ENCODE assay signal across 22 mouse cellular contexts in genomic region chr1:138940407-138940806, GRCm38 (mm10). TPM values are rescaled to one million over a fixed set of nuclear protein-coding genes. Genes with fewer than 3 reads are reported as not detected.
DNase-seq lines count a peak whose midpoint lies in the region; ATAC-seq and TF ChIP-seq lines count a peak whose summit lies in the region.
"Had no signal": no experiment of that assay in that cellular context is flagged by ENCODE, and none has a peak within 500 bp of the region (broad histone marks: within the 10 kb centered on the region; RNA-seq: fewer than 3 reads in every experiment).

No protein-coding gene starts in this region.

- no peak for DNase-seq in liver, postnatal 0 days
- DNase-seq in liver, embryonic 11.5 days (ENCODE audit: low spot score) = no peak
- DNase-seq in midbrain, embryonic 11.5 days (ENCODE audit: low spot score, missing footprints) = peak; percentile 76
- no peak for DNase-seq in midbrain, postnatal 0 days (ENCODE audit: low spot score)
- no peak for DNase-seq in cerebellum, adult 11-12 months
- DNase-seq: adrenal gland, adult 8-10 months; adrenal gland, postnatal 14 days; cerebellum, adult 11 months; cerebellum, adult 2 months; cerebellum, adult 9-10 months; cerebellum, postnatal 10 days; cerebellum, postnatal 25 days had no signal

- no peaks in the 10 kb centered on the region for H3K36me3 ChIP-seq in liver, postnatal 0 days (replicated peaks; ENCODE audit: insufficient read depth, low read length)
- no peaks in the 10 kb centered on the region for H3K36me3 ChIP-seq in liver, embryonic 11.5 days (ENCODE audit: control insufficient read depth, insufficient read depth, low read length)
- no peaks in the 10 kb centered on the region for H3K36me3 ChIP-seq in midbrain, embryonic 11.5 days (ENCODE audit: control insufficient read depth, insufficient read depth, low read length)
- H3K36me3 ChIP-seq in midbrain, postnatal 0 days (ENCODE audit: insufficient read depth, low read length) = no peaks in the 10 kb centered on the region
- no peaks in the 10 kb centered on the region for H3K36me3 ChIP-seq in heart, embryonic 11.5 days (ENCODE audit: control insufficient read depth, insufficient read depth, low read length)
- H3K36me3 ChIP-seq: embryonic facial prominence, embryonic 10.5 days; embryonic facial prominence, embryonic 12.5 days; forebrain, embryonic 15.5 days; G1E had no signal

- no peak overlapping the region for H3K9ac ChIP-seq in liver, postnatal 0 days (replicated peaks)
- H3K9ac ChIP-seq in liver, embryonic 11.5 days (ENCODE audit: low read depth, low read length) = no peak overlapping the region
- no peak overlapping the region for H3K9ac ChIP-seq in midbrain, embryonic 11.5 days (ENCODE audit: low read length)
- H3K9ac ChIP-seq in midbrain, postnatal 0 days (replicated peaks; ENCODE audit: low read length, poor library complexity, severe bottlenecking) = no peak overlapping the region
- H3K9ac ChIP-seq in heart, embryonic 11.5 days (ENCODE audit: low read depth, low read length) = no peak overlapping the region
- H3K9ac ChIP-seq: embryonic facial prominence, embryonic 12.5 days; forebrain, embryonic 13.5 days; forebrain, embryonic 15.5 days had no signal

- no peak overlapping the region for H3K27ac ChIP-seq in liver, postnatal 0 days (ENCODE audit: low read depth)
- H3K27ac ChIP-seq in liver, embryonic 11.5 days (ENCODE audit: low read depth, low read length) = no peak overlapping the region
- H3K27ac ChIP-seq in midbrain, embryonic 11.5 days (ENCODE audit: low read depth, low read length) = no peak overlapping the region
- no peak overlapping the region for H3K27ac ChIP-seq in midbrain, postnatal 0 days (ENCODE audit: low read depth, low read length)
- H3K27ac ChIP-seq in heart, embryonic 11.5 days (ENCODE audit: low read depth, low read length) = no peak overlapping the region
- H3K27ac ChIP-seq: embryonic facial prominence, embryonic 10.5 days; embryonic facial prominence, embryonic 12.5 days; forebrain, embryonic 13.5 days; forebrain, embryonic 15.5 days had no signal

- H3K27me3 ChIP-seq in liver, postnatal 0 days (ENCODE audit: insufficient read depth, low read length) = no peaks in the 10 kb centered on the region
- H3K27me3 ChIP-seq in liver, embryonic 11.5 days (replicated peaks; ENCODE audit: control insufficient read depth, insufficient read depth, low read length) = no peaks in the 10 kb centered on the region
- H3K27me3 ChIP-seq in midbrain, embryonic 11.5 days (ENCODE audit: control insufficient read depth, insufficient read depth, low read length) = no peaks in the 10 kb centered on the region
- no peaks in the 10 kb centered on the region for H3K27me3 ChIP-seq in midbrain, postnatal 0 days (ENCODE audit: insufficient read depth, low read length)
- H3K27me3 ChIP-seq in heart, embryonic 11.5 days (ENCODE audit: control insufficient read depth, insufficient read depth, low read length) = no peaks in the 10 kb centered on the region
- H3K27me3 ChIP-seq: CH12.LX; embryonic facial prominence, embryonic 12.5 days; forebrain, embryonic 13.5 days; forebrain, embryonic 15.5 days; Patski had no signal

- no peaks in the 10 kb centered on the region for H3K4me1 ChIP-seq in liver, postnatal 0 days (ENCODE audit: insufficient read depth)
- no peaks in the 10 kb centered on the region for H3K4me1 ChIP-seq in liver, embryonic 11.5 days (replicated peaks; ENCODE audit: control insufficient read depth, insufficient read depth, low read length)
- no peaks in the 10 kb centered on the region for H3K4me1 ChIP-seq in midbrain, embryonic 11.5 days (ENCODE audit: control insufficient read depth, insufficient read depth, low read length)
- no peaks in the 10 kb centered on the region for H3K4me1 ChIP-seq in midbrain, postnatal 0 days (ENCODE audit: insufficient read depth, low read length)
- H3K4me1 ChIP-seq in heart, embryonic 11.5 days (ENCODE audit: control insufficient read depth, insufficient read depth, low read length) = no peaks in the 10 kb centered on the region
- H3K4me1 ChIP-seq: embryonic facial prominence, embryonic 10.5 days; embryonic facial prominence, embryonic 12.5 days; forebrain, embryonic 13.5 days; forebrain, embryonic 15.5 days had no signal

- TF ChIP-seq EP300 in liver, postnatal 0 days (IDR thresholded peaks at IDR 0.05; ENCODE audit: low read depth) = no peak

- H3K9me3 ChIP-seq in liver, postnatal 0 days (ENCODE audit: low read length) = no peaks in the 10 kb centered on the region
- H3K9me3 ChIP-seq in liver, embryonic 11.5 days (ENCODE audit: control insufficient read depth, low read length) = no peaks in the 10 kb centered on the region
- H3K9me3 ChIP-seq in midbrain, embryonic 11.5 days (ENCODE audit: control insufficient read depth, low read length) = no peaks in the 10 kb centered on the region
- no peaks in the 10 kb centered on the region for H3K9me3 ChIP-seq in midbrain, postnatal 0 days (ENCODE audit: low read length)
- H3K9me3 ChIP-seq in heart, embryonic 11.5 days (replicated peaks; ENCODE audit: control insufficient read depth, low read length) = no peaks in the 10 kb centered on the region
- H3K9me3 ChIP-seq: embryonic facial prominence, embryonic 10.5 days; embryonic facial prominence, embryonic 12.5 days; forebrain, embryonic 13.5 days; forebrain, embryonic 15.5 days; G1E had no signal

- 71% methylated on average over 8 of the region's 8 CpGs for WGBS in liver, postnatal 0 days (ENCODE audit: insufficient replicate concordance)
- 82% methylated on average over 8 of the region's 8 CpGs for WGBS in liver, embryonic 11.5 days
- WGBS in midbrain, embryonic 11.5 days = 90% methylated on average over 8 of the region's 8 CpGs
- 91% methylated on average over 8 of the region's 8 CpGs for WGBS in midbrain, postnatal 0 days
- WGBS in heart, embryonic 11.5 days (ENCODE audit: insufficient replicate concordance) = 82% methylated on average over 8 of the region's 8 CpGs

- no peak for TF ChIP-seq CTCF in liver, postnatal 0 days (IDR thresholded peaks at IDR 0.05; ENCODE audit: low read depth)
- TF ChIP-seq CTCF in midbrain, postnatal 0 days (IDR thresholded peaks at IDR 0.05) = no peak

- H3K4me3 ChIP-seq in liver, postnatal 0 days (ENCODE audit: low read depth, low read length) = no peak overlapping the region
- H3K4me3 ChIP-seq in liver, embryonic 11.5 days (ENCODE audit: low read depth, low read length) = no peak overlapping the region
- H3K4me3 ChIP-seq in midbrain, embryonic 11.5 days (ENCODE audit: low read depth, low read length) = no peak overlapping the region
- H3K4me3 ChIP-seq in midbrain, postnatal 0 days (ENCODE audit: low read depth, low read length) = no peak overlapping the region
- H3K4me3 ChIP-seq in heart, embryonic 11.5 days (ENCODE audit: low read depth, low read length) = no peak overlapping the region
- H3K4me3 ChIP-seq: embryonic facial prominence, embryonic 10.5 days; embryonic facial prominence, embryonic 12.5 days; forebrain, embryonic 13.5 days; forebrain, embryonic 15.5 days had no signal

- peak; percentile 36; the same call in 1 of the 2 replicates for ATAC-seq in liver, postnatal 0 days
- ATAC-seq in liver, embryonic 11.5 days (replicated peaks; ENCODE audit: low FRiP score) = no peak
- ATAC-seq in midbrain, embryonic 11.5 days (ENCODE audit: low FRiP score) = no peak
- no peak for ATAC-seq in midbrain, postnatal 0 days (ENCODE audit: low FRiP score)
- peak; percentile 56 for ATAC-seq in megakaryocyte progenitor cell, adult 5-6 weeks (replicated peaks; ENCODE audit: poor library complexity)
- peak; percentile 90 for ATAC-seq in neutrophil, adult 5-6 weeks (ENCODE audit: extremely low read depth, insufficient number of reproducible peaks, low FRiP score, poor library complexity, severe bottlenecking)
- ATAC-seq in heart, embryonic 11.5 days (replicated peaks; ENCODE audit: insufficient number of reproducible peaks, low FRiP score, low TSS enrichment) = no peak
- ATAC-seq: forebrain, embryonic 13.5 days; forebrain, embryonic 15.5 days; Patski had no signal

- H3K4me2 ChIP-seq in liver, postnatal 0 days (ENCODE audit: low read depth, low read length) = no peak overlapping the region
- H3K4me2 ChIP-seq in liver, embryonic 11.5 days = no peak overlapping the region
- H3K4me2 ChIP-seq in midbrain, embryonic 11.5 days = no peak overlapping the region
- no peak overlapping the region for H3K4me2 ChIP-seq in midbrain, postnatal 0 days (ENCODE audit: low read depth, low read length, poor library complexity, severe bottlenecking)
- H3K4me2 ChIP-seq in heart, embryonic 11.5 days = no peak overlapping the region
- H3K4me2 ChIP-seq: embryonic facial prominence, embryonic 12.5 days; forebrain, embryonic 13.5 days; forebrain, embryonic 15.5 days had no signal

RNA-seq across cellular contexts. Expression of gene Dennd1b, which starts 22.8 kb away (rescaled TPM):
- polyA plus RNA-seq in liver, postnatal 0 days (2015; fragmentation: Nextera tagmentation; extraction: Ambion mirVana) = 6.5 and 8.4 TPM in 2 replicates
- polyA plus RNA-seq in liver, embryonic 11.5 days (2014; fragmentation: Nextera tagmentation; extraction: Ambion mirVana) = 5.4 and 8.0 TPM in 2 replicates
- 12.2 and 13.3 TPM in 2 replicates for polyA plus RNA-seq in midbrain, embryonic 11.5 days (2014; fragmentation: Nextera tagmentation; extraction: Ambion mirVana)
- total RNA-seq in midbrain, postnatal 0 days (2014; rRNA removed) = 16.6 and 19.8 TPM in 2 replicates
- polyA plus RNA-seq in midbrain, postnatal 0 days (2015; fragmentation: Nextera tagmentation; extraction: Ambion mirVana) = 7.8 and 8.9 TPM in 2 replicates
- 21.3 and 35.7 TPM in 2 replicates for total RNA-seq in megakaryocyte progenitor cell, adult 5-6 weeks (2015)
- total RNA-seq in megakaryocyte progenitor cell, adult 5-6 weeks (2017) = 21.5 and 22.6 TPM in 2 replicates
- total RNA-seq in neutrophil, adult 5-6 weeks (2017) = 71.1 and 76.1 TPM in 2 replicates
- 10.1 and 14.3 TPM in 2 replicates for polyA plus RNA-seq in heart, embryonic 11.5 days (2014; fragmentation: Nextera tagmentation; extraction: Ambion mirVana)

Comparison
In these comparisons a context has a peak if more than half of its experiments do, and no peak if none do; other contexts are left out.
1. ATAC-seq: peak in liver, postnatal 0 days (single experiment), megakaryocyte progenitor cell, adult 5-6 weeks (single experiment) and neutrophil, adult 5-6 weeks (single experiment); none in liver, embryonic 11.5 days (single experiment), midbrain, embryonic 11.5 days (single experiment), midbrain, postnatal 0 days (single experiment) and heart, embryonic 11.5 days (single experiment).